Mouse (Mus musculus): ENCODE measurements around the gene Cmtm4.
A peak's percentile ranks its signal among the peaks of the same experiment; 100 is the strongest.
"Not testable (repeated sequence)": the region's sequence is repeated elsewhere in the genome, so short reads cannot be mapped to it uniquely, and the experiment has no call there.

The Cmtm4 gene

DNA sequence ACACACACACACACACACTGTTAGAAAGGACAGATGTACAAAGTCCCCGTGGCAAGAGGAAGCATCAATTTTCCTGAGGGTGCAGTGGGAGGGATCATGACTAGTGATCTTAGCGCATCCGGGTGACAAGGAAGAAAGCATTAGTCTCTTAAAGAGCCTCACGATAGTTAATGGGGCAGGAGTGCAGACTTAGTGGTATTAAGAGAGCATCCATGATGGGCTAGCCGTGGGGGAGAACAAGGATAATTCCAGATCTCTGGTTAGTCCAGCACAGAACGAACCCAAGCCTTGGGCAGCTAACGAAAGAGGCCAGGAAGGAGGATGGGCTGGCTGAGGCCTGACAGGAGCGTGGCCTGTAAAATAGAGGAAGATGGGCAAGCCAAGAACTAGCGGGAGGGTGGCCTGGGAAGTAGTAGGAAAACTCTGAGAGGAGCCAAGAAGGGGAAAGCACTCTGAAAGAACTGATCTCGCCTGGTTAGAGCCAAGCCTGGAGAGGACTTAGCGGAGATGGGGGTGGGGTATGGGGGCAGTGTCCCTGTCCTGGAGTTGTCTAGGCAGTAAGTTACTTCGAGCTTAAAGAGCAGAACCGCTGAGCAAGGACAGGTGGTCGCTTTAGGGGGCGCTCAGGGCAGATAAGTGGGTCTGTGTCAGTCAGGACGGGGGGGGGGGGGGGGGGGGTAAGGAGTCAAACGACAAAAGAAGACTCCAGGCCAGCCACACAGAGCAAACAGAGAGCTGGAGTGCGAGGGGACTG, 56.2 kb downstream of the Cmtm4 start, which contains the start of gene Cmtm3:
Gene Cmtm3 (plus strand): TSS at position 182 of the 754 bp plus-strand sequence.
- DNase-seq (ENCODE audit: low read depth, low spot score), result no peak

GRCm38 (mm10) chr8:104337890-104338289, 57.7 kb downstream of the Cmtm4 start:
- DNase-seq (ENCODE audit: low read depth, low spot score), result peak; percentile 26

GRCm38 (mm10) chr8:104336806-104337205, 58.8 kb downstream of the Cmtm4 start:
- no peak for DNase-seq (ENCODE audit: low read depth, low spot score)

GRCm38 (mm10) chr8:104334196-104334595, 61.4 kb downstream of the Cmtm4 start:
- no peak for DNase-seq (ENCODE audit: low read depth, low spot score)

DNA sequence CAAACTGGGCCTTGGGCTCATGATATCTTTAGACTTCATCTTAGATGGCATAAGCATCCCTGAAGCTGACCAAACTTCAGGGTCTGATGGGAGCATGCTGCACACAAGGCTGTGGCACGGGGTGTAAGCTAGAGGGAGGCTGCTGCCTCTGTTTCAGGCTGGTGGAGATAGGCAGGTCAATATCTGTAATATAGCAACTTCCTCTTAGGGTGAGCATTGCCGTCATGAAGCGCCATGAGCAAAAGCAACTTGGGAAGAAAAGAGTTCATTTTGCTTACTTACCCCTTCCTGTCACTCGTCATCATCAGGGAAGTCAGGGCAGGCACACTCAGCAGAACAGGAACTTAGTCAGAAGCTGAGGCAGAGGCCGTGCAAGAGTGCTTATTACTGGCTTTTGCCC, 61.8 kb downstream of the Cmtm4 start:
- no peak for DNase-seq (ENCODE audit: low read depth, low spot score)

- DNase-seq (ENCODE audit: low read depth, low spot score), result no peak
Observed at GRCm38 (mm10) chr8:104332665-104333631, 62.7 kb downstream of the Cmtm4 start.

DNA sequence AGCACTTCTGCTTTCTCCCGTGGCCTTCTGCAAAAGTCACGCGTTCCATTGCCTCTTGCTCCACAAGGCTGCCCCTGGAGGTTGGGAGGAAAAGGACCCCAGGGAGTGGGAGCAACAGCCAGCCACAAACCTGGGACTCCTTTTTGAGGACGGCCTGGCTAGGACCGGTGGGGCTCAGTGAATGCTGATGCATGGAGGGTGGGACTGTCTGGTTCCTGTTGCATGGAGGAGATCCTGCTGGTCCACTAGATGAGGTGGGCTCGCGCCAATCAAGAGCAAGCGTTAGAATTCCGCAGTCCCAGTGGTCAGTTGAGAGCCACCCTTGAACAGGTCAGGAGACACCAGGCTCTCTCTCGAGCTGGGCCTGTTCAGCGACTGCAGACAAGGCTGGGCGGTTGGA, 73.7 kb downstream of the Cmtm4 start, which contains the start of gene Cmtm2b:
Gene Cmtm2b (plus strand): TSS at position 301 of the 400 bp plus-strand sequence.
- not testable (repeated sequence) for DNase-seq (ENCODE audit: low read depth, low spot score)

GRCm38 (mm10) chr8:104321267-104321666, 74.3 kb downstream of the Cmtm4 start, which contains the start of gene Gm11020:
TSS of gene Gm11020 (plus strand) at chr8:104321567.
- not testable (repeated sequence) for DNase-seq (ENCODE audit: low read depth, low spot score)

DNA sequence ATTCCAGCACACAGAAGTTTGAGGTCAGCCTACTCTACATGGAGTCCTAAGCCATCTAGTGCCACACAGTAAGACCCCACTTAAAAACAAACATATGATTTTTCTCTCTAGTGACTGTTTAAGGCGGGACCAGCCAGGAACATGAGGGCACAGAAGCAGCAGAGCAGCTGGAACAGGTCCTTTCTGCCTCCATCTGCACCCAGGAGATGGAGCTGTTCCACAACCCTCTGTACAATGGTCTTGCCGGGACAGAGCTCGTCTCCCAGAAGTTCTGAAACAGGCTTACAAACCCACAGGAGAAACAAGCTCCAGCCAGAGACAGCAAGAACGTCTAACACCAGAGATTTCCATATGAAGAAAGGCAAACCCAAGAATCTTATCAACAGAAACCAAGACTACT, 82.3 kb downstream of the Cmtm4 start:
- no peak for DNase-seq (ENCODE audit: low read depth, low spot score)

DNA sequence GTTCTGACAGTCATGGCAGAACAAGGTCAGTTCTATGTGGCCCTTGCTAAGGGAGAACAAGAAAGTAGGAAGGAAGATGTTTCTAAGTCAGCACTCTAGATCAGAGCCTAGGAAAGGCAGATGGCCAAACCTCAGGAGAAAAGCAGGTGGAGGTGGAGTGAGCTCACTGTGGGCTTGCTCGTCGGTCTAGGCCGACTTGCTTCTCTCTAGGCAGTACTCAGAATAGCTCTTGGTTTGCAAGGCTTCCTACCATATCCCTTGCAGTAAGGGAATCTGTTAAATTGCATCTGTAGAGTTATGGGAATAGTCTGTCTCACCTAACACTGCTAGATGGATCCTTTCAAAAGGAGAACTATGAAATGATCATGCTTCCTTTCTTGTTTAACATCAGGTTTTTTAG, 83.6 kb downstream of the Cmtm4 start:
- DNase-seq (ENCODE audit: low read depth, low spot score), result not testable (repeated sequence)

DNA sequence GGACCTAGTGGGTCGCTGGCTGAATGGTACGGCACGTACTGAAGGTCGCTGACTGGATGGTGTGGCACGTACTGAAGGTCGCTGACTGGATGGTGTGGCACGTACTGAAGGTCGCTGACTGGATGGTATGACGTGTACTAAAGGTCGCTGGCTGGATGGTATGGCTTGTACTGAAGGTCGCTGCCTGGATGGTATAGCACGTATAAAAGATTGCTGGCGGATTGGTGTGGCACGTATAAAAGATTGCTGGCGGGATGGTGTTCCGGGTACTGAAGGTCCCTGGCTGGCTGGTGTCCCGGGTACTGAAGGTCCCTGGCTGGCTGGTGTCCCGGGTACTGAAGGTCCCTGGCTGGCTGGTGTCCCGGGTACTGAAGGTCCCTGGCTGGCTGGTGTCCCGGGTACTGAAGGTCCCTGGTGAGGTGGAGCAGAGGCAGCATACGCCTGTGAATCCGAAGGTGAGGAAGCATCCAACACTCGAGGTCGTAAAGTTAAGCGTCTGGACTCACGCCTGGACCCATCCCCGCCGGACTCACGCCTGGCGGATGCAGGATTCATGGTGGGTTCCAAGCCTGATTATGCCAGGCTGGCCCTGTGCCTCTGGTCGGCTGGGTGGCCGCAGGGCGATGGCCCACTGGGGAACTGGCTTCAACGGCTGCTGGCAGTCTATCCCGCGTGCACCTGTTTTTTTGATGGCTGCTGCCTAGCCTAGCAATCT, 86.0 kb downstream of the Cmtm4 start, which contains the start of the genes Gm45711 and Cmtm1:
Gene Gm45711 (minus strand): TSS at position 641 of the 715 bp plus-strand sequence.
Gene Cmtm1 (minus strand): TSS at position 705 of the 715 bp plus-strand sequence.
- not testable (repeated sequence) for DNase-seq (ENCODE audit: low read depth, low spot score)

DNA sequence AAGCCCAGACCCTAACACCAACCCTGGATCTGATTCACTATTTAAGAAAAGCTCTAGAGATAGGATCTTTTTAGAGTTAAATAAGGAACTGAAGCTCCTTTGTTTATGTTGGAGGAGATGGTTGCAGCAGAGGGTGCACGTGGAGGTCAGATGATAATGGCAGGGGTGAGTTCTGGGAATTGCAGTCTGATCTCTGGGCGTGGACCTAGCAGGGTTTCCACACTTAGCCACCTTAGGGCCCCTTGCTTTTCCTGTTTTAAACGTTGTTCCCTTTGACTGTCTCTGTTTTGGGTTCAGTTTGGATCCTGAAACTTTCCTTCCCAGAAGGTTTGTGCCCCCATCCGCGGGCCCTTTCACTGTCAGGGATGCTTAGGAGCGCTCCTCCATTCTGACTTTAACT, 87.3 kb downstream of the Cmtm4 start:
- not testable (repeated sequence) for DNase-seq (ENCODE audit: low read depth, low spot score)

GRCm38 (mm10) chr8:104304962-104305361, 90.6 kb downstream of the Cmtm4 start:
- no peak for DNase-seq (ENCODE audit: low read depth, low spot score)

DNA sequence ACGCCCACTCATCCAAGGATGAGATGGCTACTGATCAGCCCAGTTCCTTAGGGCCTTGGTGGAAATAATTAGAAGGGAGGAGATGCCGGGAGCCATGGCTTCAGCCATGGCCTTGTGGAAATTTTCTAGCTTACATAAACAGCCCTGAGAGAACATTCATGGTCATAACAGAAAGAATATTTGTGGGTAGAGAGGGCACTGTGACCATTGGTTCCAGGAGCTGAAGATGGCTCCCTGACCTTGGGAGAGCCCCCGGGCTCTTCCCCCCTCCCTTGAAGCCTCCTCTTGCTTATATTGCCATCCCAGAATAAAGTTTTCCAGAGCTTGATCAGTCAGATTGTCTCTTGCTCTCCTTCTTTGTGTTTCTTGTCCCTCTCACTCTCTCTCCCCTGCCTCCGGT, 93.1 kb downstream of the Cmtm4 start:
- DNase-seq (ENCODE audit: low read depth, low spot score), result not testable (repeated sequence)

GRCm38 (mm10) chr8:104301577-104301976, 94.0 kb downstream of the Cmtm4 start:
- not testable (repeated sequence) for DNase-seq (ENCODE audit: low read depth, low spot score)
